Mouse (Mus musculus) MN1 (cell line): ENCODE measurements at regions not wholly inside any gene's neighbourhood (a gene's known extent, or its start where the extent isn't known, plus 50 kb on each side); places are given as distances from the start of the nearest gene placed in this dataset.

Experiments
- DNase-seq: peaks from one replicate; pipeline ENCODE4 v3.0.0-alpha.2; 2016; ENCODE audit warnings: low spot score

GRCm38 (mm10) chr3:147041201-147041600 lies 189.0 kb downstream of the Ttll7 start:
- DNase-seq, result no peak

DNA sequence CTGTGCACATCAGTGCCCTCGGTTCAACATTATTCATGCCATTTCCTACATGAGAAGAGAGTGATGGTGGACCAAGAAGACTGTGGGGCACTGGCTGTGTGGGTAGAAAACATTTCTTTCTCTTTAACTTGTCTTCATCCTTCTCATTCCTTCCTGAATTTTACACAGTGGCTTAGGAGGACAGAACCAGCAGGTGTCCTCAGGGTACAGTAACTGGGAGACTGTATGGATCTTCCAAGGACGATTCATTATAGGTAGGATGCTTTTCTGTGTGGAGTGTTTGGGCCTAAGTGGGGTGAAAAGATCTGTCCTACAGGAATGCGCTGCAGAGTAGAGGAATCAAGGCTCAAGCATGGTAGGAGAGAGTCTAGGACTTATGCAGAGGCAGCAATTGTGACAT lies 190.7 kb downstream of the Ttll7 start:
- no peak for DNase-seq

DNA sequence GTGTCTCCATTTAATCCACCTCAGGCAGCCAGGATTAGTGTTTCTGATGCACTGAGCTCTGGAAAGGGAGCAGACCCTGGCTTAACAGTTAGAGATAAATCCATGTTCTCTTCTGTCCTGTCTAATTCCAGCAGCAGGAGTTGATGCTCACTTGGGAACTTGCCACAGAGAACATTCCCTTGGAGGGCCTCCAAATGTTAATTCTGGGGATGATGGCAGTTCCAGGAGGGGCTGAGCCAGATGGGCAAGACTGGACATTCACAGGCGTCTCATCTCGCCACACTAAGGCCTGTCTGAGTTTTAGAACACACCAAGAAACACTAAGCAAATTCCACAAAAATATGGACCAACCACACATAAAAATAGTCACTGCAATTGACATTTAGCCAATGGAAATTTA lies 194.5 kb downstream of the Ttll7 start:
- DNase-seq, result peak; percentile 44

GRCm38 (mm10) chr3:147054157-147054838 lies 202.1 kb downstream of the Ttll7 start:
- DNase-seq, result no peak

DNA sequence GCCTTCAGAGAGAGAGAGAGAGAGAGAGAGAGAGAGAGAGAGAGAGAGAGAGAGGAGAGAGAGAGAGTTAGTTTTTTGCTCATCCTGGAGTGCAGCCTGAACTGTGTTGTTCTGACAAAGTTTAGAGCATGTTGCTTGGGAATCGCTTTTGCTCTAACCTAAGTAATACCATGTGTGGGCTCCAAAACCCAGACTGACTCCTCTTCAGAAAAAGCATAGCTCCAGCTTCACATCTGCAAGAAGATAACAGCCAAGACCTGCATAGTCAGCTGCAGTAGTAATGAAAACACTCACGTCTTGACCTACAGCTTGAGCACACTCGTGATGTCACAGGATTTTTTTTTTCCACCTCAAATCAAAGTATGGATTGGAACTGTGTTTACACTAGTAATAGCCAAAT lies 205.7 kb downstream of the Ttll7 start:
- no peak for DNase-seq

DNA sequence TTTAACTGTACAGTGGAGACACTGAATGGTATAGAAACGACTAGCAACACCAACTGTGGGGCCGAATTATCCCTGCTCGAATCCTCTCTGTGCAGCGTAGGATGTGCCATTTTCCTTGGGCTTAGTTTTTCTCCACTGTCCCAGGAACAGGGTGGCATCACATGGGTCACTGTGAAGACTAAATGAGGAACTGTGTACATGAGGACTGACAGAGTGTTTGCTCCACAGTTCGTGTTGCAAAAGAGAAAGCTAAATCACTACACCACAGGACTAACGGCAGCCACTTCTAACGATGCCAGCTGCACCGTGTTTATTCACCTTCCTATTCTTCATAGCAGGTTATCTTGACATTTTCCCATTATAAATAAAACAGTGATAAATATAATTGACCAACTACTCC lies 208.5 kb downstream of the Ttll7 start:
- DNase-seq, result no peak

DNA sequence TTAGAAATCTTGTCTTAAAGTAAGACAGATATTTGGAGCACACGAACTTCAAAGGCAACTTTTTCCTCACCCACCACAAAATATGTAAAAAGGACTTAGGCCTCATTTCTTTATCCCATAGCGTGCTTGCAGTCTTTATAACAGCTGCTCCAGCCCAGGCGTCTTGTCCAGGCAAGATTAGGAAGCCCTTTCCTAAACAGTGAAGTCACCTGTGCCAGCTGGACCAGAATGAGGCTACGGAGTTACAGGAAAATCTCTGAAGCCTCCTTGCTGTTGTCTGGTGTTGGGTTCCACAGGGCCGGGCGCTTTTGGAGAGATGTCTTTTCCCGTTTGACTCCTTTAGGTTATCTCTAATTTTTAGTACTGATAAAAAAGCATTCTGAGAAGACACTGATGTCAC lies 210.3 kb downstream of the Ttll7 start:
- DNase-seq, result no peak

- DNase-seq, result peak; percentile 32
Observed at GRCm38 (mm10) chr3:147063578-147064442, 211.6 kb downstream of the Ttll7 start.

GRCm38 (mm10) chr3:147064443-147064868 lies 212.3 kb downstream of the Ttll7 start:
- DNase-seq, result no peak

DNA sequence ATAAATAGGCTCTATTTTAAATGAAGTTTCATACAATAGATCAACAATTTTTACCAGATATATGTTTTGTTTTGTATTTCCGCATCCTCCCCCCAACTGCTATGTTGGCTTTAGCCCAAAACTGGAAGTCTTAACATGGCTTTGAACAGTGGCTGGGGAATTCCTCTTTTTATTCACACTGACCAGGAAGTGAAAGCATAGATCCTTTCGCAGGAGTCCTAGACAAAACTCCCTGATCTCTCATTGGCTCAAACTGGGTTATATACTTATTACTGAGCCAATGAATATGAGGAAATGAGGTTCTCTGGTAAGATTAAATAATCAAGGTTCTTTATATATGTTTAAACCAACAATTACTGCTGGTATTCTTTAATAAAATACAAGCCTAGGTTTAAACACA lies 218.8 kb downstream of the Ttll7 start:
- no peak for DNase-seq

- DNase-seq, result no peak
Observed at GRCm38 (mm10) chr3:147080197-147080596, 228.0 kb downstream of the Ttll7 start.

GRCm38 (mm10) chr3:147080768-147081448 lies 228.7 kb downstream of the Ttll7 start:
- DNase-seq, result no peak

DNA sequence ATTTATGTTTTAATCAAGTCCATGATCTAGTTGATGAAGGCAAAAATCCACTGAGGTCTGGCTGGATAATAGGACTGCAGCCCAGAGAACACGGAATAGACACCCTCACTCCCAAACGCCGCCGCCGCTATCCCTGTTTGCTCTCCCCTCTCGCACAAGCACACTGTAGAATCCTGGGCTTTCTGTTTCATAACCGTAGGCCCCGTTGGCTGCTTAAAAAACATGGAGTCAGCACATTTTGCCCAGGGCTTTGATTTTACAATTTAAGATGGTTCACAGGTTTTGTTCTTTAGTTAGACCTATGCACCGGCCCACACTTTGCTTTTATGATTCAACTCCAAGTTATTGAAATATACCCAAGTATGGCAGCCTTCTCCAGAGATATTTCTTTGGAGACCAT lies 229.6 kb downstream of the Ttll7 start:
- DNase-seq, result no peak

DNA sequence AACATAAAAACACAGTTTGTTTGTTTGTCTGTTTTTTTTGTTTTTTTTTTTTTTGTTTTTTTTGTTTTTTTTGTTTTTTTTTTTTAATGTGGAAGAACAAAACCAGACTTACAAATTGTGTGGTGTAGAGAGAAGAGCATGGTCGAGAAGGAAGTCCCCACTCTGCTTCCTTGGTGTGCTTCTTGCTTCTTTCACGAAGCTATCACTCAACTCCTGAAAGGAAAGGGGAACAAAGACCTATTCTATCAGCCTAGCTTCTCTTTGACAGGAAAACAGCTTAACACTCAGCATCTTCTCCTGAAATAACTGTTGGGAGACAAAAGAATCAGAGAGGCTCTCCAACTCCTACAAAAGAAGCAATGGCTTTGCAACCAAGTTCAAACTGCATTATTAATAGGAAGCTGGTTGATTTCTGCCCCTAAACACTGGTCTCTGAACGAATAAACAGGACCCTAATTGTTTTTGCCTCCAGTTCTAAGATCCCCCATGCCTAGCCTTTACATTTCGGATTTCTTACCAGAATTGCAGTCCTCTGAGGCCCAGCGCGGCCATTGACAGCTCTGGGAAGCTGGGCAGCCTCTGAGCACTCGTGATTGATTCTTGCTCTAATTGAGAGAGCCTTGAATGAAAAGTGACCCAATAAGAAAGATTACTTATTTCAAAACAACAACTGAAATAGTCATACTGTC lies 230.2 kb downstream of the Ttll7 start:
- no peak for DNase-seq

DNA sequence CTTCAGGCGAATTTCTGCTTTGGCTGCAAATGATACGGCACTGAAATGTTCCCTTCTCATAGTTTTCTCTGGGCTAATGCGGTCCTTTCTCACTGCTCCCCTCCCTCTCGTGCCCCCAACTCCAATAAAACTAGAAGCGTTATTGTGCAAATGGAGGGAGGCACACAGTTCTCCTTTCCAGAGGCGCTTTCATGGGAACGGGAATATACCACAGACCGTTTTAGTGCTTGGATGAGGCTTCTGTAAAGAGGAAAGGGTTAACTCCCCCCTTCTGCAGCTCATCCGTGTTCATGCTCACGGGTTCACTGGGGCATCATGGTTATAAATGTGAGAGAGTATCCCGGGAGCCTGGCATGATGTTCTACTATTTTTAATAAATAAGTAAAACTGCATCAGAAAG lies 231.2 kb downstream of the Ttll7 start:
- DNase-seq, result no peak

DNA sequence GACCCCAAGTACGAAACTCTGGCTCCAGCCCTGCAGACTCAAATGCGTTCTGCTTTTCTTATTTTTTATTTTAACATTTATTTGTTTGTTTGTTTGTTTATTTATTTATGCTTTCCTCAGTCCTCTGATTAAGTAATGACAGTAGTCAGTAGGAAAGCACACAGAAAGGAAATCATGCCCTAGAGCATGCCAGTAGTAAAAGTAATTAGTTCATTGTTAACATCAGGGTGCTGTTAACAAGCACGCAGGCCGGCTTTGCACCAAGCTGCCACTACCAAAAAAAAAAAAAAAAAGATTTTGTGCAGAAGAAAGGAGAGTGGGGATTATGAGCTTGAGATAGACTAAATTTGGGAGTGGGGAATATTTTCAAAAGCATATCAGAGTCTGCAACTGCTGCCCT lies 231.7 kb downstream of the Ttll7 start:
- DNase-seq, result no peak

GRCm38 (mm10) chr3:147084624-147085189 lies 232.5 kb downstream of the Ttll7 start:
- DNase-seq, result no peak

- DNase-seq, result no peak
Observed at GRCm38 (mm10) chr3:147088171-147088570, 236.0 kb downstream of the Ttll7 start.

- no peak for DNase-seq
Observed at GRCm38 (mm10) chr3:147089716-147090115, 237.5 kb downstream of the Ttll7 start.

DNA sequence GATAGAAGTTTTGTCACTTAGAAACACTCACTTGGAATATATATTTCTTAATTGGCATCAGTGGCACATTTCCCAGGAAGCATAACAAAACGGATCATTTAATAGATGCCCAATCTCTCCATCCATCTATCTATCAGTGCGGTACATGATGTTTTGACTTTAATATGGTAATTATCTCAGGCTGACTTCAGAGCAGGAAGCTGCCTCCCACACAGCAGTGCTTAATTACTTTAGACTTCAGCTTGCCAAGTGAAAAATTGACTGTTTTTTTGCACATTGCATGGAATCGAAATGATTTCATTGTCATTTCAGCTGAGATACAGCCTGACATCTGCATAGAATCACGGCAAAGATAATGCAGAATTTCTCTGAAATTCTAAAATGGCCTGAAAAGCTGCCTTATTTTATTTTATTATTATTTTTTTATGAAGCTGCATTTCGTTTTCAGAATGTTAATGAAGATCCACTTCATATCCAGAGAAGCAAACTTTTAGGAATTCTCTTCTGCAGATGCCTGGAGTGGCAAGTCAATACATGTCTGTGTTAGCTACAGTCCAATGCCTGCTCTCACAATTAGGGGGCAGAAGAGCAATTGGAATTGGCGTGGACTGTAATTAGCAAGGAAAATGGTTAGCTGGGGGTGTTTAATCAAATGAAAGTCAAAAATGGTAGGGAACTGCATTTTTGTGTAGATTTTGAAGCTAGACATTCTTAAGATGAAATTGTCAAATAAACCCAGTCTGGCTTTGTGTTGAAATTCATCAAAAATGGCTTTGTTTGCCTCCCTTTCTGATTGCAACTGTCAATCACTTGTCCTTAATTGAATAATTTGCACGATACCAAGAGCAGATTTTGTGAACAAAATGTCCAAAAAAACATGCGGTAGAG lies 240.3 kb downstream of the Ttll7 start:
- peak; percentile 66 for DNase-seq

DNA sequence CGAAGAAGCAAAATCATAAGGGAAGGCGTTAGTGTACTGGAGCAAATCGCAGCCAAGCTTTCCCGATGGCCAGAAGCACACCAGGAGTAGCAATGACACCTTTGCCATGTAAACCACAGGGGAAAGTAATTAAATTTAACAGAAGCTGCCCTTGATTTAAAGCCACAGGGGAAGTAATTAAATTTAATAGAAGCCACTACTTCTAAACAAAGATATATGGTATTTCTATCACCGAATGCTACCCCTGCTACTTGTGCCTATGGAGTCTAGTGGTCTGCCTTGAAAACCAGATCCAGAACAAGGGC lies 240.9 kb downstream of the Ttll7 start:
- peak; percentile 57 for DNase-seq
